Mouse (Mus musculus): Measurements from ENCODE around the gene Fmnl1.
"Not testable (repeated sequence)": the region's sequence is repeated elsewhere in the genome, so short reads cannot be mapped to it uniquely, and the experiment has no call there.

The Fmnl1 gene

GRCm38 (mm10) chr11:103215355-103215754 lies 44.4 kb downstream of the Fmnl1 start:
- in situ Hi-C loops (cut with MboI; ENCODE audit: low sequenced_read_pairs), result no loop called here

DNA sequence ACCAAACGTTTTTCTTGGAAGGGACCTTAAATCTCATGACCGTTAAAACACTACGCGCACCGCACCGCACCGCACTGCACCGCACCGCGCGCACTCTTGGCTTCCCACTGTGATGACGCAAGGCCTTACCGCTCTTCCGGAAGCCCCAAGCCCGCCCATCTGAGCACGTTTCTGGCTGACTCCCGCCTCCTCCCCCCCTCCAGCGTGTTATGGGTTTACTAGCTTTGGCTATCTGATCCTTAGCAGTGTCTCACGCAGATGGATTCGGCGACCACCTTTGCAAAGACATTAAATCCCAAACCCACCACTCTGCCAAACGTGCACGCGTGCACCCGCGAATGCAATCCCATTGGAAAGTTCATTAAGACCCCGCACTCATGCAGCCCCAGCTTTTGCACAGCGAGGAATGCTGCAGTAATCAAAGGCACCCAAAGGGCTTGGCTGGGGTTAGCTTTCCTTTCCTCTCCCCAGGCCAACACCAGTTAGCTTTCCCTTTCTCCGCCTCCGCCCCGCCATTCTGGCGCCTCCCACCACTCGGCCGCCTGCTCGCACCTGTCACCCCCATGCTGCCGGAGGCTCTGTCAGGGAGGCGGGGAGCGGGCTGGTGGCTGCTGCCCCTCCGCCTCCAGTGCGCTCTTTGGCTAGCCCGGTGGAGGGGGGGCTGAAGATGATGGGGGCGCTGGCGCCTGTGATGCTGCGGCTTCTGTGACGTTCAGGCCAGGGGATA lies 47.0 kb downstream of the Fmnl1 start, which contains the start of gene Spata32:
Spata32 (minus strand) TSS at position 643 of the 727 bp plus-strand sequence.
- in situ Hi-C loops (cut with MboI; ENCODE audit: low sequenced_read_pairs), result no loop called here

DNA sequence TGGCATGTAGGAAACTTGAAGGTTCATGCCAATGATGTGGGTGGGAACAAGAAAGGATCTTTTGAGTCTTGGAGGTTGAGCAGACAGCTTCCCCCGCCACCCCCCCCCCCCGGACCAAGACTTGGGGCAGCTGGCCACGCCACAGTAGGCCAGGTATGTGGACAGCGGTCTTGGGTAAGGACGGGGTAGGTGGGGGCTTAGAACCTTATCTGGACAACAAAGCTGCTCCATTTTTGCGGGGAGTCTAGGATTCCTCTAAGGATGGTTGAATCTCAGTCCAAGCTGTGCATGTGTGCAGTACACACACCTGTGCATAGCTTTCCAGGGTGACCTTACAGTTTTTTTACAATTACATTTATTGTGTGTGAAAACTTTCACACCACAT lies 47.6 kb downstream of the Fmnl1 start:
- in situ Hi-C loops (cut with MboI; ENCODE audit: low sequenced_read_pairs), result no loop called here

DNA sequence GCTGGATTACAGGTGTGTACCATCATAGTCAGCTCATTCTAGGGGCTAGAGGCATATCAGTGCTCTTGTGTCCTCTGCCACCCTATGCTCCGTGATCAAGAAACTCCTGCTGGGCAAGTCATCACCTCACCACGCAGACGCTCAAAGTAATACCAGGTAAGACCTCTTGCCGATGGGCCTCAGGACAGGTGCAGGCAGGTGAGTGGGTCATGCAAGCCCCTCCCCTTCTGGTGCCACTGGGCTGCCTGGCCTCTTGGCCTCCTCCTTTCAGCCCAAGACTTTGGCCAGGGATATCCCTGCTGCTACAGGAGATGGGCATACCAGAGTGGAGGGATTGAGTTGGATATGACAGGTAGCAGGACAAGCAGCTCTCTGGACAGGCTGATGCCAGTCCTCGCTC lies 48.4 kb downstream of the Fmnl1 start:
- in situ Hi-C loops (cut with MboI; ENCODE audit: low sequenced_read_pairs), result no loop called here

DNA sequence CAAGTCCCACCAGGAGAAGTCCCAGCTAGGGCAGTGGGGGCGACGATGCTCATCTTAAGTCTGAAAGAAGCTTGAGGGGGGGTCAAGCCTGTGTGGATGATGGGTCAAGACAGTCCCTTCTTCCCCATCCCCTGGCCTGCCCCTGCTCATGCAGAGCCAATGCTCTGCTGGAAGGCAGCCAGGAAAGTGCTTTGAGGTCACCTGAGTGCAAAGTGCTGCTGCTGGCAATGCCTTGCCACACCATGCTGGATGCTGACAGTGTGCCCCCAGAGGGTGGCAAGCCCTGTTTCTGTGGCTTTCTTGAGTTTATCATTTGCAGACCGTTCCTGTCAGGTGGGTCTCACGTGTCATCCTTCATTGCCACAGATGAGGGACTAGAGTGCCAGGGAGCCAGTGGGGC lies 49.1 kb downstream of the Fmnl1 start:
- in situ Hi-C loops (cut with MboI; ENCODE audit: low sequenced_read_pairs), result no loop called here

DNA sequence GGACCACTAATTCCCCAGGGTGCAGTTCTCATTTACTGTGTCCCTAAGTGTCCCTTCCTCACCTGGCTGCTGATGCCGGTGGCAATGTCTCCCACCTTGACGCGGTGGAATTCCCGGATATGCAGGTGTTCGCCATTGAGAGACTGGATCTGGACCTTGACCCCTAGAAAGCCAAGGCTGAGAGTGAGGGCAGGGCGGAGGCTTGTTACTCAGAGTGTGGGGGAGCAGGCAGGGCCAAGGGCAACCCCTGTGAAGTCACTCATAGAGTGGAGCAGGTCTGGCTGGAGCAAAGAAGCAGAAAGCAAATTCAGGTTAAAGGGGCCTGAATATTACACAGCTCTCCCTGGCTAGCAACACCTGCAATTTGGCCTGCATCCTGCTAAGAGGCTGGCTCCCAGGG lies 50.5 kb downstream of the Fmnl1 start:
- in situ Hi-C loops (cut with MboI; ENCODE audit: low sequenced_read_pairs), result no loop called here

- in situ Hi-C loops (cut with MboI; ENCODE audit: low sequenced_read_pairs), result not testable (repeated sequence)
Measured at GRCm38 (mm10) chr11:103222718-103223117, 51.8 kb downstream of the Fmnl1 start.

DNA sequence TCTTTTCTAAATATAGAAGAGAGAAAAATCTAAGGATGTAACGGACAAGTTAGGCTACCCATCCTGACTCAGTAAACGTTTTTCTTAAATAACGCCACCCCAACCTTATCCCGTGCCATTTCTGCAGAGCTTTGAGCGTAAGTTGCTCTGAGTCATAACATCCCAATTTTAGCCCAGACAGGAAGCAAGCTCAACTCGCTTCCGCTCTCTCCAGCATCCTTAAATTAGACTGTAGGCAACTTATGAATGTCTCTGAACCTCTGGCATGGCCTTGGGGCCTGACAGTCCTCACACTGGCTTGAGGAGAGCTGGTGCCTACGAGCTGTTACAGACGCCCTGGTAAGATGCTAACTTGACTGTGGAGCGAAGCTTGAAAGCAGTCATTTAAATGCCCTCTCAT lies 52.5 kb downstream of the Fmnl1 start:
- in situ Hi-C loops (cut with MboI; ENCODE audit: low sequenced_read_pairs), result no loop called here

DNA sequence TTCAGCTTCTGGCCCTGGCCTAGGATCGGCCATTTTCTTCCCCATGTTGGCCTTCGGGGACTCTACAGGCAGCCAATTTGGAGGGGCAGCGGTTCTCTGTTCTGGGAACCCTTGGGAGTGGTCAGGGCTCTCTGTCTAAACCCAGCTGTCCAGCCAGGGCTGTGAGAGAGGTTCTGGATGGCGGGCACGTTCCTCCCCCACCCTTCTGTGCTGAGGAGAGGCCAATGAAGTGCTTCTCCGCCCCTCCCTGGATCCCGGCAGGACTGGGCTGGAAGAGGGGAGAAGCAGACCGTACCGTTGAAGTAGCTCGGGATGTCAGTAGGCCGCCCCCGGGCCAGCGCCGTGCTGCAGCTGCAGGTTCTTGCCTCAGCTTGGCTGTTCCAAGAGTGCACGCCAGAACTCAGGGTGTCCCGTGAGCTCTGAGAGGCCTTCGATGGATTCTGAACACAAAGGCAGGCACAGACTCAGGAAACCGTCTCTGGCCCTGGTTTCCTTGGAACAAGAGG lies 53.1 kb downstream of the Fmnl1 start:
- in situ Hi-C loops (cut with MboI; ENCODE audit: low sequenced_read_pairs), result no loop called here

- in situ Hi-C loops (cut with MboI; ENCODE audit: low sequenced_read_pairs), result no loop called here
Measured at GRCm38 (mm10) chr11:103229608-103230007, 58.7 kb downstream of the Fmnl1 start.

DNA sequence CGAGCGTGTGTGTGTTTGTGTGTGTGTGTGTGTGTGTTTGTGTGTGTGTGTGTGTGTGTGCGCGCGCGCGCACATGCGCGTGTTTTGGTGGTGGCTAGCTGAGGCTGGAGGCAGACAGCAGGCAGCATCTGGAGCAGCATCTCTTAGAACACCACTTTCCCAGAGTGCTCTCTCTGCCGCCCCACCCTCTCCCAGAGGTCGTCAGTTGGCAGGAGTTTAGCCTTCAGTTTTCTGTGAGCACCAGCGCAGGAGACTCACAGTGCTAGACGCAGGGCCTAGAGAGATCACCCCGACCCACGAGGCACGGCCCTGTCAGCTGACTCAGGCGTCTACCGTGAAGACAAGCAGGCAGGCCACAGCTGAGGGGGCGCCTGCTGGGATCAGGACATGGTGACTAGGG lies 59.7 kb downstream of the Fmnl1 start:
- in situ Hi-C loops (cut with MboI; ENCODE audit: low sequenced_read_pairs), result no loop called here

- in situ Hi-C loops (cut with MboI; ENCODE audit: low sequenced_read_pairs), result no loop called here
Measured at GRCm38 (mm10) chr11:103231367-103231766, 60.5 kb downstream of the Fmnl1 start.

- in situ Hi-C loops (cut with MboI; ENCODE audit: low sequenced_read_pairs), result no loop called here
Measured at GRCm38 (mm10) chr11:103232966-103233365, 62.1 kb downstream of the Fmnl1 start.

DNA sequence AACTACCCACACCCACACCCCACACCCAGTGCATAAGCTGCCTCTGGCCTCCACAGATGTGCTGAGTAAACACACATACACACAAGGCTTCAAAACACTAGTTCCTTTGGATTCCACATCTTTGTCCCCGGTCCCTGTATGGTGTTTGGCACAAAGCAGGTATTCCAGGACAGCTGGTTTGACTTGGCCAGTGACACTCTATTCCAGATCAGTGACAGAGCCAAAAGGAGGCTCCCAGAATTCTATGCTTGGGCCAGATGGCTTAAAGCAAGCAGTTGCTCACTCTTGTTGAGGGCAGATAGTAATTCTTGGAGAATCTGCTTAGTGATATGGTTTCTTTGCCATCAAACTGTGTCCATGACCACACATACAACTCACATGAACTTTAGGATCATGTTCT lies 63.5 kb downstream of the Fmnl1 start:
- in situ Hi-C loops (cut with MboI; ENCODE audit: low sequenced_read_pairs), result no loop called here

- in situ Hi-C loops (cut with MboI; ENCODE audit: low sequenced_read_pairs), result no loop called here
Measured at GRCm38 (mm10) chr11:103235702-103236101, 64.8 kb downstream of the Fmnl1 start.

DNA sequence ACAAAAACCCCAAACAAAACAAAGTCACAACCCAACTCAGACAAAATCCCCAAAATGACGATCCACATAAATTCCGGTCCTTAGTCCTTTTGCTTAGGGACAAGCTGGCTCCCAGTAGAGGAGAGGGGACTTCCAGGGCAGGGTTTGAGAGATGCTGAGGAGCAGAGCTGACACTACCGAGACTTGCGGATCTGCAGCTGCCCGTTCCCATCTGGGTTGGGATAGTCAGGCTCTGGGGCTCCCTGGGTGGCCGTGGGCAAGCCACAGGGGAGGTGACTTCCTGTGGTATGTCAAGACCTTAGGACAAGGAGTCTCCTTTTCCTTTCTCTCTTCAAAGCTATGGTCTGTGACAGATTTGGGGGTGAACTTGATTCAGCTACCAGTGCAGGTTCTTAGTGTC lies 65.5 kb downstream of the Fmnl1 start:
- in situ Hi-C loops (cut with MboI; ENCODE audit: low sequenced_read_pairs), result no loop called here

- in situ Hi-C loops (cut with MboI; ENCODE audit: low sequenced_read_pairs), result no loop called here
Measured at GRCm38 (mm10) chr11:103236903-103237302, 66.0 kb downstream of the Fmnl1 start.

- in situ Hi-C loops (cut with MboI; ENCODE audit: low sequenced_read_pairs), result no loop called here
Measured at GRCm38 (mm10) chr11:103237757-103238156, 66.8 kb downstream of the Fmnl1 start.

- in situ Hi-C loops (cut with MboI; ENCODE audit: low sequenced_read_pairs), result no loop called here
Measured at GRCm38 (mm10) chr11:103240740-103241139, 69.8 kb downstream of the Fmnl1 start.

DNA sequence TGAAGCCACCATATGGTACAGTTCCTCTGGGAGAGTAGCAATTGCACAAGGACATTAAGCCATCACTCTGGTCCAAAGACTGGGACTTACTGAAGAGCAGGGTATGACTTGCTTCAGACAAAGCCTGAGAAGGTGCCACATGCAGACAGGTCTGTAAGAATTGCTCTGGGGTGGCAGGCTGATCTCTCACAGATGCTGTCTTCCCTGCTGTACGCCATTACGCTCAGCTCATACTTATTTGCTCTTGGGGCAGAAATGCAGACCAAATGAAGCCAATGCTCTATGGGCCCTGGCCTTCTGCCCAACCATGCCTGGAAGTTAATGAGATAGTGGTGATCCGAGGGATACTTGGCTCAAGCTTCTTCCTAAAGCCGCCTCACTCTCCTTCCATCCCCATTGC lies 73.9 kb downstream of the Fmnl1 start:
- in situ Hi-C loops (cut with MboI; ENCODE audit: low sequenced_read_pairs), result no loop called here

GRCm38 (mm10) chr11:103246081-103246730 lies 75.3 kb downstream of the Fmnl1 start:
- in situ Hi-C loops (cut with MboI; ENCODE audit: low sequenced_read_pairs), result no loop called here

GRCm38 (mm10) chr11:103246731-103247290 lies 75.9 kb downstream of the Fmnl1 start:
- in situ Hi-C loops (cut with MboI; ENCODE audit: low sequenced_read_pairs), result no loop called here
